Mouse (Mus musculus) ES-E14 (cell line): ENCODE measurements around the gene Irf1. TPM values are rescaled to one million over a fixed set of nuclear protein-coding genes. Genes with fewer than 3 reads are reported as not detected.
A peak's percentile ranks its signal among the peaks of the same experiment; 100 is the strongest.

Source experiments
- DNase-seq: peaks from one replicate; pipeline ENCODE4 v3.0.0-alpha.2; 2013; ENCODE audit warnings: low read depth, low spot score
- H3K27ac ChIP-seq: 2 replicates; pipeline ENCODE4 v1.5.1; 2012; ENCODE audit warnings: low read depth, mild to moderate bottlenecking, low read length, moderate library complexity, mixed read lengths; ENCODE audit not compliant: poor library complexity, insufficient read depth, severe bottlenecking
- H3K36me3 ChIP-seq: 2 replicates; pipeline ENCODE4 v1.6.1; 2012; ENCODE audit warnings: mild to moderate bottlenecking, low read length, moderate library complexity, mixed read lengths; ENCODE audit not compliant: control insufficient read depth, poor library complexity, insufficient read depth, severe bottlenecking
- H3K4me1 ChIP-seq, 2 experiments: fragments of 150-350 bp in 1 of 2; sonication (generic) in 1 of 2; 2 replicates each; pipeline ENCODE4 v1.6.1; 2012; ENCODE audit warnings: low read length in 2 of 2, mild to moderate bottlenecking in 1 of 2, mixed read lengths in 1 of 2; ENCODE audit not compliant: control insufficient read depth in 2 of 2, insufficient read depth in 2 of 2, poor library complexity in 1 of 2
- H3K4me3 ChIP-seq, 2 experiments: fragments of 150-350 bp in 1 of 2; sonication (generic) in 1 of 2; 2 replicates each; pipeline ENCODE4 v1.5.1; 2012; ENCODE audit warnings: low read length in 2 of 2, low read depth in 1 of 2, mild to moderate bottlenecking in 1 of 2, mixed read lengths in 1 of 2; ENCODE audit not compliant: insufficient read depth in 1 of 2, poor library complexity in 1 of 2, severe bottlenecking in 1 of 2
- H3K9ac ChIP-seq: 2 replicates; pipeline ENCODE4 v1.6.1; 2012; ENCODE audit warnings: low read depth, mild to moderate bottlenecking, low read length, mixed read lengths; ENCODE audit not compliant: poor library complexity, insufficient read depth, severe bottlenecking
- H3K9me3 ChIP-seq: fragments of 150-350 bp; sonication (generic); 2 replicates; pipeline ENCODE4 v1.6.1; 2012; ENCODE audit warnings: low read depth, mild to moderate bottlenecking, low read length; ENCODE audit not compliant: control insufficient read depth, insufficient read depth
- CHD2 ChIP-seq: IDR thresholded peaks from 2 replicates; pipeline ENCODE4 v1.6.1; 2014; ENCODE audit warnings: mild to moderate bottlenecking, low read depth, low read length, inconsistent platforms
- HCFC1 ChIP-seq: IDR thresholded peaks from 2 replicates; pipeline ENCODE4 v1.6.1; 2012; ENCODE audit warnings: low read length, inconsistent platforms, borderline replicate concordance; ENCODE audit not compliant: insufficient read depth
- MAFK ChIP-seq: IDR thresholded peaks from 2 replicates; pipeline ENCODE4 v1.6.1; 2014; ENCODE audit warnings: mild to moderate bottlenecking, low read depth, low read length, inconsistent platforms; ENCODE audit not compliant: insufficient read depth
- ZC3H11A ChIP-seq: IDR thresholded peaks from 2 replicates; pipeline ENCODE4 v1.6.1; 2012; ENCODE audit warnings: low read depth, mild to moderate bottlenecking, inconsistent platforms, low read length, borderline replicate concordance
- ZNF384 ChIP-seq: IDR thresholded peaks from 2 replicates; pipeline ENCODE4 v1.6.1; 2012; ENCODE audit warnings: low read depth, low read length, inconsistent platforms
- in situ Hi-C, 2 experiments: fragments of 600-800 bp; cut with MboI; formaldehyde crosslinking; loops; one replicate each; pipeline ENCODE4 v1.15.1; 2025; ENCODE audit warnings: low sequenced_read_pairs in 2 of 2, inconsistent platforms in 1 of 2; ENCODE audit not compliant: unreplicated experiment in 2 of 2
- total RNA-seq: library from RNA; depleted of rRNA; stranded (reverse); fragments of 300-350 nt; gene quantifications from 2 replicates; pipeline ENCODE4 v1.2.3, GENCODE M21; 2012

Gene Irf1
- total RNA-seq, 1 experiment, result 28.0 TPM

GRCm38 (mm10) chr11:53764581-53764980, 5.2 kb upstream of the Irf1 start:
- peaks cover 20 to 48% of the 10 kb centered on the region in 2 experiments for H3K4me1 ChIP-seq
- H3K36me3 ChIP-seq, result no peaks in the 10 kb centered on the region
- no peaks in the 10 kb centered on the region for H3K9me3 ChIP-seq
- H3K4me3 ChIP-seq, result no peak overlapping the region
- H3K27ac ChIP-seq, result no peak overlapping the region
- in situ Hi-C loops, result no loop called here
- no peak for DNase-seq
- no peak for TF ChIP-seq MAFK
- no peak for TF ChIP-seq CHD2
- TF ChIP-seq HCFC1, result no peak
- H3K9ac ChIP-seq, result no peak overlapping the region

- DNase-seq, result no peak
- no peak for TF ChIP-seq ZC3H11A
- TF ChIP-seq HCFC1, result no peak
- no peak for TF ChIP-seq ZNF384
- no peak for TF ChIP-seq CHD2
- TF ChIP-seq MAFK, result no peak
- Histone ChIP-seq H3K9ac (no peak overlapping the region), H3K36me3 (peaks cover 21% of the 10 kb centered on the region), H3K9me3 (no peaks in the 10 kb centered on the region), H3K27ac (no peak overlapping the region), H3K4me1 (peaks cover 16 to 32% of the 10 kb centered on the region in 2 experiments), H3K4me3 (no peak overlapping the region)
- in situ Hi-C loops, result no loop called here
These were observed 1.2 kb upstream of the Irf1 start for GRCm38 (mm10) chr11:53768422-53769184.

GRCm38 (mm10) chr11:53769185-53769576, 633 bp upstream of the Irf1 start:
- H3K4me3 ChIP-seq, result peak overlapping the region; percentile 24 to 46
- peaks cover 14 to 31% of the 10 kb centered on the region in 2 experiments for H3K4me1 ChIP-seq
- H3K9ac ChIP-seq, result no peak overlapping the region
- peaks cover 27% of the 10 kb centered on the region for H3K36me3 ChIP-seq
- DNase-seq, result no peak
- in situ Hi-C loops, result no loop called here
- H3K9me3 ChIP-seq, result no peaks in the 10 kb centered on the region
- no peak overlapping the region for H3K27ac ChIP-seq
- no peak for TF ChIP-seq HCFC1
- TF ChIP-seq ZNF384, result no peak
- TF ChIP-seq ZC3H11A, result no peak
- no peak for TF ChIP-seq MAFK
- no peak for TF ChIP-seq CHD2

GRCm38 (mm10) chr11:53770125-53770791, 444 bp downstream of the Irf1 start:
- no peak for DNase-seq
- H3K27ac ChIP-seq, result peak overlapping the region; percentile 57; the same call in 1 of the 2 replicates
- peaks cover 37% of the 10 kb centered on the region for H3K36me3 ChIP-seq
- no peak for TF ChIP-seq ZC3H11A
- no peak for TF ChIP-seq CHD2
- no peak for TF ChIP-seq HCFC1
- no peak for TF ChIP-seq MAFK
- TF ChIP-seq ZNF384, result no peak
- peak overlapping the region; percentile 91 to 92 for H3K4me3 ChIP-seq
- H3K9me3 ChIP-seq, result no peaks in the 10 kb centered on the region
- peaks cover 7 to 29% of the 10 kb centered on the region in 2 experiments; a peak in 2 of 4 replicates for H3K4me1 ChIP-seq
- H3K9ac ChIP-seq, result peak overlapping the region; percentile 83
- in situ Hi-C loops, result no loop called here
